Mouse (Mus musculus) urinary bladder, postnatal 36 days (tissue): ENCODE measurements around the gene Itgb4.

Experiments used
- DNase-seq, 2 experiments: peaks; one replicate each; pipeline ENCODE4 v3.0.0; 2022; ENCODE audit warnings: low spot score in 2 of 2, mixed read lengths in 1 of 2

The Itgb4 gene

GRCm38 (mm10) chr11:115970006-115970673, 4.4 kb upstream of the Itgb4 start:
- DNase-seq, result peak in 1 of 2 experiments; percentile 44

GRCm38 (mm10) chr11:115971016-115971415, 3.5 kb upstream of the Itgb4 start:
- DNase-seq, result no peak

- DNase-seq, result no peak
Measured at GRCm38 (mm10) chr11:115975083-115975420, 543 bp downstream of the Itgb4 start.

- no peak for DNase-seq
Measured at GRCm38 (mm10) chr11:115975544-115975943, 1.0 kb downstream of the Itgb4 start.

- no peak for DNase-seq
Measured at GRCm38 (mm10) chr11:115982472-115982871, 8.0 kb downstream of the Itgb4 start.

DNA sequence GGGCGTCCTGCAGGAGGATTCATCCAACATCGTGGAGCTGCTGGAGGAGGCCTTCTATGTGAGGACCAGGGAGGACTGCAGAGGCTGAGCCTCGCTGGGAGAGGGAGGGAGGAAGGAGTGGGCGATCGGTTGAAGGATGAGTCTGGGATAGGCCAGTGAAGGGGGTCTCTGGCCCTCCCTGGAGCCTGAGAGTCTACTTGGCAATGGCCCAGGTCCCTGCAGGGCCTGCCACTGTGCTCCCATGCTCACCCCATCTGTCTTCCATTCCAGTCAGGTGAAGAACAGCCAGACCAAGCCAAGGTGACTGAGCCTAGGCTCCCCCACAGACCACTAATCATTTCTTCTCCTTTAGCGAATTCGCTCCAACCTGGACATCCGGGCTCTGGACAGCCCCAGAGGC, 8.8 kb downstream of the Itgb4 start:
- no peak for DNase-seq

- DNase-seq, result no peak
Measured at GRCm38 (mm10) chr11:115989686-115990085, 15.2 kb downstream of the Itgb4 start.

GRCm38 (mm10) chr11:115992098-115992497, 17.6 kb downstream of the Itgb4 start:
- no peak for DNase-seq

DNA sequence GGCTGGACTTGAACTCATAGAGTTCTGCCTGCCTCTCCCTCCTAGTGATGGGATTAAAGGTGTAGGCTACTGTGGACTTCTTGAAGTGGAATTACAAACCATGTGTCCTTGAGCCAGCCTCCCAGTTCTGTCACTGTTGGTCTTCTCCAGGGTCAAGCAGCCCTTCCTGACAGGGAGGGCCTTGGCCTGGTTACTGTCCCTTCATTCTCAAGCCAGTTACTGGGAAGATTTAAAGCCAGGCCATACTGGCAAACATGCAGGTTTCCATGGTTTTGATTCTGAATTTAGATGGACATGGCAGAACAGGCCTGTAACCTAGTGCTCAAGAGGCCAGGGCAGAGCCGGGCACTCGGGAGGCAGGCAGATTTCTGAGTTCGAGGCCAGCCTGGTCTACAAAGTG, 20.7 kb downstream of the Itgb4 start:
- DNase-seq, result no peak

GRCm38 (mm10) chr11:115997047-115997446, 22.5 kb downstream of the Itgb4 start:
- DNase-seq, result no peak

DNA sequence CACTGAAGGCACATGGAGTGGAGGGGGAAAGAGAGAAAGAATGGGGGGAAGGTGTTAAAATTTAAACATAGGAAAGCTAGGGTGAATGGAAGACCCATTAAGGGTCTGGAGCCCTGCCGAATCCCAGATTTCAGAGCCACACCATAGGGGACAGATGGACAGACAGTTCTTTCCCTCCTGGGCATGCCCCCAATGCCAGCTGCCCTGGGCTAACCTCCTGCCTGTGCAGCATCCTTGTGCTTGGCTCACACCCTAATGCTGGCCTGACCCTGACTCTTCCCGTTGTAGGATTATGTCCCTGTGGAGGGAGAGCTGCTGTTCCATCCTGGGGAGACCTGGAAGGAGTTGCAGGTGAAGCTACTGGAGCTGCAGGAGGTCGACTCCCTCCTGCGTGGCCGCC, 23.2 kb downstream of the Itgb4 start:
- DNase-seq, result no peak

DNA sequence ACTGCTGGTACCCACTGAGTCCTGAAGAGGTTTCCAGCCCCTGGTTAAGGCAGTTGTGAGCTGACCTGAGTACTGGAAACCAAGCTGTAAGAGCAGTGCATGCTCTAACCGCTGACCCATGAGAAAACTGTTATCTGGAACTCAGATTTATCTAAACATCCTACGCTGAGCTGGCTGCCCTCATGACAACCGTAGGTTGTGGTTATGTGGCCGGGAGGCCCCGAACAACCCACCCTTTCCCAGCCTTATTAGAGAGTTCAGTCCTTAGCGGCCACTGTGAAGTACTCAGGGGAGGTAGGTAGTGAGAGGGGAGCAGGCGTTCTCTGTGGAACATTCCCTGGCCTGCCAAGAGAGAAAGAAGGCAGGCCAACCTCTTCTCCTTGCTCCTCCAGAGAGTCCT, 24.5 kb downstream of the Itgb4 start:
- no peak for DNase-seq

DNA sequence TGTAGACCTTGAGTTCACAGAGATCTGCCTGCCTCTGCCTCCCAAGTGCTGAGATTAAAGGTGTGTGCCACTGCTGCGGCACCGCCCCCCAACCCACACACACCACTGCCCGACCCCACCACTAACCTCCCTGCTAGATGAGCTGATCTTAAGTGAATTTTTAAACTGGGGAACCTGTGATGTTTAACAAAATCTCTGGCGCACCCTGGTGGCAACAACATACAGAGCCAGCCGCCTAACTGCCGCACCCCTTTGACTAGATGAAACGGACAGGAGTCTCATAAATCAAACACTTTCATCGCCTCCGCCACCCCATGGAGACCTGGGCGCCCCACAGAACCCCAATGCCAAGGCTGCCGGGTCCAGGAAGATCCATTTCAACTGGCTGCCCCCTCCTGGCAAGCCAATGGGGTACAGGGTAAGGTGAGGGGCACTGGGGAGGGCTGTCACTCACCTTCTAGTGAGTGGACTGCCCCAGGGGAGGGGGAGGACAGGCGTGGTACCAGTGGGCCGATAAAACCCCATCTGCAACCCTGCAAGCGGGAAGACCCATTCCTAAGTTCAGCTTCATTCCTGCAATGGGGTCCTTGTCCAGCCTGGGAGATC, 25.1 kb downstream of the Itgb4 start:
- peak; percentile 47 to 68 for DNase-seq

DNA sequence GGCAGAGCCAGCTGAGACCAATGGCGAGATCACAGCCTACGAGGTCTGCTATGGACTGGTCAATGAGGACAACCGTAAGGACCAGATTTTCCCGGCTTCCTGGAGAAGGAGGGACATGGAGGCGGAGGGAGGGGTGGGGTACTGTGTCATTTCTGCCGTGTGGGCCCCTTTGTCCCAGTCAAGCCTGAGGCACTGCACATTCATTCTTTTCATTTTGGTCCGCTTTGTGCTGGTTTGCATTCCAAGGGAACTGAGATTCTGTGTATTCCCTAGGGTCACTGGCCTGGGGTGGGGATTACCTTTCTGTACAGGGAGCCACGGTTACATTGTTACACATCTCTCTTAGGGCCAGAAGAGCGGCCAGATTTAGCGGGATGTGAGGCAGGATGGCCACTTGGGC, 26.1 kb downstream of the Itgb4 start:
- DNase-seq, result no peak

DNA sequence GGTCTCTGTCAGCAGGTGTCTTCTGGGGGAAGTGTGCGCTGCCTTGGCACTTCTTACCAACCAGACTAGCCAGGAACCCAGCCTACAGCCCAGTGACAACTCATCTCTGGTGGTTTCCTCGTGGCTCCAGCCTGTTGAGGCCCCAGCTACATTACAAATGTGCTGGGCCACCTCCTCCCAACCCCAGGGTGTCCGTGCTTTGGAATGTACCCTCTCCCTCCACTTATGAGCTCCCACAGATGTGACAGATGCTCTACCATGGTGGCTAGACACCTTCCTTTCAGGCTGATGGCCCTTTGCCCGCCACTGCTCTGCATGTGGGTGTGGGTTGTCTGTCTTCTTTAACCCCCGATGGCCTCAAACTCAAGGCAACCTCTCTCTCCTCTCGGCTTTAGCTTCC, 27.2 kb downstream of the Itgb4 start:
- DNase-seq, result no peak

- DNase-seq, result no peak
Measured at GRCm38 (mm10) chr11:116002894-116003293, 28.4 kb downstream of the Itgb4 start.

DNA sequence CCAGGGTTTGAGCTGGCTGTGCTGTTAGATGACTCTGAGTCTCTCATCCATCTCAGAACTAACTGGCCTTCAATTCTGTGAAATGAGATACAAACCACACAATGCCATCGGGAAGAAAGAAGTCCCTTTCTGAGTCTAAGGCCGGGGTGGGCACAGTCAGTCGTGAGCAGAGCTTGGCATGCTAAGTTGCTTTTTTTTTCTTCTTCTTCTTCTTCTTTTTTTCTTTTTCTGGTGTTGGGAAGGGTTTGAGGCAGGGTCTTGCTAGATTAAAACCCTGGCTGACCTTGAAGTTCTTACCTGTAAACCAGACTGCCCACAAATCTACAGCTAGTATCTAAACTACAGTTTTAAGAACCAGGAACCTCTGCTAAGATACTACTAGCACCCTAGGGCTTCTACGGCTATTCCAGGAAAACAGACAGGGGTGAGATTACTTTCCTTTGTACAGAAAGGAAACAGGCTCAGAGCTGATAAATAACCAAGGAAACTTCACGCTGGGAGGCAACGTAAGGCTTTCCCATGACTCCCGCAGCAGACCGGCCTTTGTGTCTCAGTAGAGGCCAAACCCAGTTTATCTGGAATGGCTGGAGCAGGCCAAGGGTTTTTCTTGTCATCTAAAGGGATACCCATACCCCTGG, 29.8 kb downstream of the Itgb4 start:
- no peak for DNase-seq

GRCm38 (mm10) chr11:116004840-116005700, 30.6 kb downstream of the Itgb4 start:
- DNase-seq, result peak; percentile 64 to 79

- DNase-seq, result no peak
Measured at GRCm38 (mm10) chr11:116005701-116006419, 31.4 kb downstream of the Itgb4 start.

GRCm38 (mm10) chr11:116007095-116007850, 32.8 kb downstream of the Itgb4 start:
- DNase-seq, result no peak

GRCm38 (mm10) chr11:116008411-116008810, 33.9 kb downstream of the Itgb4 start:
- DNase-seq, result no peak
